18 mouse cellular contexts compared by ENCODE assay signal in the genomic region with DNA sequence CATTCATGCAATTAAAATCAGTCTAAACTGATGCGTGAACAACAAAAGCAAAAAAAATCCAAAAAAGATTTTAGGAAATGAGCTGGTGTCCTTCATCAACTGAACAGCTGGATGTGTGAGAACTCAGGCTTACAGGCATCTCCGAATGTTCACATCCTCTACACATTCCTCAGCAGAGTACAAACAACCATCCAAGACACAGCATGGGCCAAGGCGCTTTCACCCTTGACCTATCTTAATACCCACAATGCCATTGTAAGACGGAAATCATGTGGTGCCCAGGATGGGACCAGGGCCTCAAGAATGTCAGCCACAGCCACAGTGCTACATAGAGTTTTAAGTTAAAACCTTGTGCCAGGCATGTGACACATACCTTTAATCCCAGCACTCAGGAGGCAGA.
"Had no signal": no experiment of that assay in that cellular context is flagged by ENCODE, and none has a peak within 500 bp of the region (broad histone marks: within the 10 kb centered on the region; RNA-seq: fewer than 3 reads in every experiment).

No protein-coding gene starts in this region.

- ATAC-seq: midbrain, embryonic 13.5 days; midbrain, embryonic 15.5 days had no signal

- H3K4me3 ChIP-seq: megakaryocyte, embryonic 14.5 days; midbrain, embryonic 13.5 days; midbrain, embryonic 15.5 days; neural tube, embryonic 13.5 days; neural tube, embryonic 15.5 days had no signal

- H3K27ac ChIP-seq: macrophage; midbrain, embryonic 13.5 days; midbrain, embryonic 15.5 days; neural tube, embryonic 13.5 days; neural tube, embryonic 15.5 days had no signal

- DNase-seq: lung, adult 18-20 months; lung, embryonic 14.5 days; lung, postnatal 10 days; lung, postnatal 36 days; retina, postnatal 1 day; right cerebral cortex, adult 18-20 months; right cerebral cortex, postnatal 25 days; right cerebral cortex, postnatal 4 days; spleen, adult 18-20 months; thymus, adult 18-20 months; thymus, postnatal 14 days; thymus, postnatal 36 days had no signal

- H3K36me3 ChIP-seq: midbrain, embryonic 13.5 days; midbrain, embryonic 15.5 days; neural tube, embryonic 13.5 days; neural tube, embryonic 15.5 days had no signal

- H3K27me3 ChIP-seq: megakaryocyte, embryonic 14.5 days; midbrain, embryonic 13.5 days; midbrain, embryonic 15.5 days; neural tube, embryonic 13.5 days; neural tube, embryonic 15.5 days had no signal
